Mouse (Mus musculus) embryo, embryonic 11.5 days (tissue): Measurements from ENCODE around the gene Psmd13.

Experiments
- DNase-seq: peaks from one replicate; pipeline ENCODE4 v3.0.0-alpha.2; 2012; ENCODE audit warnings: low read depth, low spot score

Gene Psmd13

GRCm38 (mm10) chr7:140944236-140944635 lies 62.5 kb downstream of the Psmd13 start:
- DNase-seq, result no peak

DNA sequence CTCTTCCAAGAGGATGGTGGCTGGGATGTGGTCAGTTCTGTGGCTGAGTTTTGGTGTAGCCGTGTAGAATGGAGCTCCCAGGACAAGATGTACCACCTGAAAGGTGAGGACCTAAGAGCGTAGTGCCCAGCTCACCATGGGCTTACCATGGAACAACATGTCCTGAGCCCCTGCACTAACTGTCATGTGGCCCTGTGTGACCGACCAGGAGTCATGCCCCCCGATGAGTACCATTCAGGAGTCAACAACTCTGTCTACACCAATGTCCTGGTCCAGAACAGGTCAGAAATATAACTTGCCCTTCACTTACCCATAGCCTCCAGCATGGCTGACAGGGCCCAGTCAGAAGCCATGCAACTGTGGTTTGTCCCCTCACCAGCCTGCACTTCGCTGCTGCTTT lies 63.5 kb downstream of the Psmd13 start:
- no peak for DNase-seq

DNA sequence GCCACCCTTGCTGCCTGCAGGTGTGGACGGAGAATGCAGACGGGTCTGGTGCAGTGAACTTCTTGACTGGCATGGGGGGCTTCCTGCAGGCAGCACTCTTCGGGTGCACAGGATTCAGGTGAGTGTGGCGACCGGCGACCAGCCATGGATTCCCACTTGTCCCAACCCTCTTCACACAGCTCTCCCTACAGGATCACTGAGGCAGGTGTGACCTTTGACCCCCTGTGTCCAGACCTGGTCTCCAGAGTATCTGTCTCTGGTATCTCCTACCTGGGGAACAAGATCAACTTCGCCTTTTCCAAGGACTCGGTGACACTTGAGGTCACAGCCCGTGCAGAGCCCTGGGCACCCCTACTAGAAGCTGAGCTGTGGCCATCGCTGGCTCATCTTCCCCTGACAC lies 64.5 kb downstream of the Psmd13 start:
- DNase-seq, result no peak

- no peak for DNase-seq
These were observed 65.2 kb downstream of the Psmd13 start for GRCm38 (mm10) chr7:140946980-140947379.

DNA sequence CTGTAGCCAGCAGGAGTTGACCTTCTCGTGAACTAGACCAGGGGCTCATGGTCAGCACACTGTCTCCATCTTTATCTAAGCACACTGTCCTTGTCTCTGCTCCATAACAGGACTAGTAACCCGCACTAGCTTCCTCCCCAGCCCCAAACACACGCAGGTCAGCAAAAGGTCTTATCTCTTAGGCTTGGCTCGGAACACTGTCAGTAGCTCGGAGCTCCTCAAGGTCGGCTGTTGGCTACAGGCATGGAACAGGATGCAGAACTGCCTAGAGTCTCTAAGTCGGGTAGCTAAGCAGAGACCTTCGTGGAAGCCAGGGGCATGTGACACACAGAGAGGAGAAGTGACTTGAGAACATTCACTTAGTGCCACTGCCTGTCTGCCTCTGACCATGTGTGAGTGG lies 66.4 kb downstream of the Psmd13 start:
- no peak for DNase-seq
